Mouse (Mus musculus) kidney, embryonic 15.5 days (tissue): Measurements from ENCODE around the gene Klhl24. TPM values are rescaled to one million over a fixed set of nuclear protein-coding genes. Genes with fewer than 3 reads are reported as not detected.

Experiments
- ATAC-seq: fragments of 200-750 bp; cut with Nextera tagmentation; replicated peaks from 2 replicates; pipeline ENCODE4 v1.8.0; 2017; ENCODE audit warnings: moderate TSS enrichment; ENCODE audit not compliant: low FRiP score
- H3K27ac ChIP-seq: fragments of 300-500 bp; sonication (generic); 2 replicates; pipeline ENCODE4 v1.5.1; 2015; ENCODE audit warnings: mild to moderate bottlenecking, inconsistent platforms
- H3K27me3 ChIP-seq: fragments of 300-500 bp; sonication (generic); 2 replicates; pipeline ENCODE4 v1.6.1; 2015; ENCODE audit warnings: inconsistent platforms
- H3K36me3 ChIP-seq: fragments of 300-500 bp; sonication (generic); 2 replicates; pipeline ENCODE4 v1.6.1; 2015; ENCODE audit warnings: inconsistent platforms
- H3K4me1 ChIP-seq: fragments of 300-500 bp; sonication (generic); 2 replicates; pipeline ENCODE4 v1.6.1; 2015; ENCODE audit warnings: inconsistent platforms
- H3K4me2 ChIP-seq: fragments of 300-500 bp; sonication (generic); 2 replicates; pipeline ENCODE4 v1.6.1; 2015; ENCODE audit warnings: moderate library complexity, mild to moderate bottlenecking, inconsistent platforms
- H3K4me3 ChIP-seq: fragments of 300-500 bp; sonication (generic); replicated peaks from 2 replicates; pipeline ENCODE4 v1.5.1; 2015; ENCODE audit warnings: mild to moderate bottlenecking, inconsistent platforms
- H3K9ac ChIP-seq: fragments of 300-500 bp; sonication (generic); 2 replicates; pipeline ENCODE4 v1.6.1; 2015; ENCODE audit warnings: mild to moderate bottlenecking, inconsistent platforms
- H3K9me3 ChIP-seq: fragments of 300-500 bp; sonication (generic); replicated peaks from 2 replicates; pipeline ENCODE4 v1.6.1; 2016; ENCODE audit warnings: inconsistent platforms
- WGBS: fragments of 180-500 bp; shearing (Covaris S2); methylation state at CpG from one replicate; pipeline ENCODE4 v1.1.7; 2015; ENCODE audit warnings: mixed read lengths; 5-methylcytosine and 5-hydroxymethylcytosine counted together
- polyA plus RNA-seq: library from polyadenylated mRNA; unstranded; fragments of >200 nt; fragmentation: Nextera tagmentation; extraction: Ambion mirVana; gene quantifications from 2 replicates; pipeline ENCODE4 v1.2.1, GENCODE M21; 2015

Gene Klhl24
- polyA plus RNA-seq, 1 experiment from 2014 or later = 32.2 TPM

DNA sequence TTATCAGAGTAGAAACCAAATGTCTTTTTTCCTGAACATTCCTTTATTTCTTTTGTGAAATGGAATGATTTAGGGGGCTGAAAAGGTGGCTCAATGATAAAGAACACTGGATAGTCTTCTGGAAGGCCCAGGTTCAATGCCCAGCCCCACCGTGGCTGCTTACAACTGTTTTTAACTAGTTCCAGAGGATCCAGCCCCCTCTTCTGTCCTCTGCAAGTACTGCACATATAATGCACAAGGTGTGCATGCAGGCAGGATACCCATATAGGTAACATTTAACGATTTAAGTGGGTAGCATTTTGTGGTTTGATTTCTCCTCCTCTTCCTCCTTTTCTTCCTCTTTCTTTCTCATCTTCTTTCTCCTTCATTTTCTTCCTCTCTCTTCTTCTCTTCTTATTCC is 62.8 kb downstream of the Klhl24 start:
- no peaks in the 10 kb centered on the region for H3K9me3 ChIP-seq
- H3K4me1 ChIP-seq = no peaks in the 10 kb centered on the region
- WGBS = 90% methylated on average over 2 of the region's 2 CpGs
- ATAC-seq = no peak
- H3K27me3 ChIP-seq = no peaks in the 10 kb centered on the region
- no peak overlapping the region for H3K27ac ChIP-seq
- H3K4me2 ChIP-seq = no peak overlapping the region
- no peak overlapping the region for H3K9ac ChIP-seq
- no peak overlapping the region for H3K4me3 ChIP-seq
- H3K36me3 ChIP-seq = peaks cover 91% of the 10 kb centered on the region

DNA sequence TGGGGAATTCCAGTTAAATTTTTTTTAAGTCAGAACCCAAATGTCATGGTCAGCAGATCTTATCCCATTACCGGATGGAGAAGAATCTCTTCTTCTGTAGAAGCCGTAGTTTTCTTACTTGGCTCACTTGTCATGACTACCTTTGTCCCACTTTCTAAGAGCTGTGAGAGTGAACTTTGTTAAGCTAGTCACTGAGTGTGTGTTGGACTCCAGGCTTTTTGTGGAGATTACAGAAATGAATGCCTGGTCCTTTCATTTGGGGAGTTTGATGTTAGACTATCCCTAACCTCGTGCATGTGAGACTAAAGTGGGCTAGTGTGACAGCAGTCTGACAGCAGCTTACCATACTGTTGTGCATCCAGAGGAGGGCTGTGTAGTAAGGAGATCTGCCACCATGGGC is 71.7 kb downstream of the Klhl24 start:
- 85% methylated on average over 3 of the region's 3 CpGs for WGBS
- H3K36me3 ChIP-seq = peaks cover 91% of the 10 kb centered on the region

DNA sequence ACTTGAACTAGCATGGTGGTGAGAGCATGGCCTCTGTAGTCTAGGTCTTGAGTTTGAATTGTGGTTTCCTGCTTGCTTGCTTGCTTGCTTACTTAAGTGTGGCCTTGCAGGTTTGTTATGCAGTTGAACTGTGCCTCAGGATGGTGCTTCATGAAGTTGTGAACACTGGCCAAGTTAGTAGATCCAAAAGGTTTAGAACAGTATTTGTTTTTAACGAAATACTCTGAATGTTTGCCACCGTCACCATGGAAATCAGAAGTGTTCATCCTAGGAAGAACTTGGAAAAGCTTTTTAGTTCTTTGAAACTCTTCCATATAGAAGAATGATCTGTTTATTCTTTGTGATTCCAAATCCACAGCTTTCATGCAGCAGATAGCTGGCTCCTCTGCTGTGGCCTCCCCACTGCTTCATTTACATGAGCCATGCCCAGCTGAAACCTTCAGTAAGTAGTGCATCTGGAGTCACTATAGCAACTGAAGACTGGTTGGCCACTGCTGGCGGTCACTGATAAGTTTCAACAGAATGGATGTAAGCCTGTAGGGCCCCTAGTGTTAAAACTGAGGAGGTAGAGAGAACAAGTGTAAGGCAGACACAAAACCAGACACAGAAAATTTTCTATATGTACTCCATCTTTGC is 72.2 kb downstream of the Klhl24 start:
- WGBS = 85% methylated on average over 3 of the region's 3 CpGs
- H3K27me3 ChIP-seq = no peaks in the 10 kb centered on the region
- peaks cover 91% of the 10 kb centered on the region for H3K36me3 ChIP-seq
- no peaks in the 10 kb centered on the region for H3K4me1 ChIP-seq
- no peak overlapping the region for H3K9ac ChIP-seq
- H3K4me2 ChIP-seq = no peak overlapping the region
- no peak overlapping the region for H3K4me3 ChIP-seq
- no peaks in the 10 kb centered on the region for H3K9me3 ChIP-seq
- H3K27ac ChIP-seq = no peak overlapping the region
- ATAC-seq = no peak

More for the DNA sequence above, 71.7 kb downstream of the Klhl24 start:
- Histone ChIP-seq H3K4me1 (no peaks in the 10 kb centered on the region), H3K9me3 (no peaks in the 10 kb centered on the region), H3K4me3 (no peak overlapping the region), H3K27me3 (no peaks in the 10 kb centered on the region), H3K27ac (no peak overlapping the region), H3K9ac (no peak overlapping the region), H3K4me2 (no peak overlapping the region)
- ATAC-seq = no peak

Other genes with a start within 250 kb of the Klhl24 start
- 15.3 and 17.2 TPM in 2 replicates for gene Klhl6, start 114.5 kb upstream of the Klhl24 start, polyA plus RNA-seq
- 36.0 and 37.6 TPM in 2 replicates for gene Yeats2, start 43.5 kb downstream of the Klhl24 start, polyA plus RNA-seq
- gene Map6d1, start 143.8 kb downstream of the Klhl24 start, polyA plus RNA-seq = 0.74 and 0.85 TPM in 2 replicates
- gene Parl, start 204.8 kb downstream of the Klhl24 start, polyA plus RNA-seq = 87.8 and 99.9 TPM in 2 replicates
- not detected in 2 replicates for gene Cyp2ab1, start 227.9 kb downstream of the Klhl24 start, polyA plus RNA-seq